Mouse (Mus musculus) midbrain, embryonic 14.5 days (tissue): ENCODE results near the gene Rtf2. TPM values are rescaled to one million over a fixed set of nuclear protein-coding genes. Genes with fewer than 3 reads are reported as not detected.

Experiments used
- ATAC-seq: fragments of 200-750 bp; cut with Nextera tagmentation; 2 replicates; pipeline ENCODE4 v1.8.0; 2017; ENCODE audit warnings: moderate number of reproducible peaks, moderate library complexity; ENCODE audit not compliant: low FRiP score, low TSS enrichment
- DNase-seq: peaks from one replicate; pipeline ENCODE4 v3.0.0-alpha.2; 2015
- H3K27ac ChIP-seq: fragments of 300-500 bp; sonication (generic); replicated peaks from 2 replicates; pipeline ENCODE4 v1.5.1; 2014; ENCODE audit warnings: mild to moderate bottlenecking, low read depth, low read length, moderate library complexity
- H3K27me3 ChIP-seq: fragments of 300-500 bp; sonication (generic); 2 replicates; pipeline ENCODE4 v1.6.1; 2014; ENCODE audit warnings: low read length, control low read depth, mixed read lengths; ENCODE audit not compliant: control insufficient read depth, insufficient read depth
- H3K36me3 ChIP-seq: fragments of 300-500 bp; sonication (generic); 2 replicates; pipeline ENCODE4 v1.6.1; 2014; ENCODE audit warnings: low read length, control low read depth; ENCODE audit not compliant: control insufficient read depth, insufficient read depth
- H3K4me1 ChIP-seq: fragments of 300-500 bp; sonication (generic); 2 replicates; pipeline ENCODE4 v1.6.1; 2014; ENCODE audit warnings: mild to moderate bottlenecking, antibody characterized with exemption, low read length, control low read depth; ENCODE audit not compliant: control insufficient read depth, insufficient read depth
- H3K4me2 ChIP-seq: fragments of 300-500 bp; sonication (generic); 2 replicates; pipeline ENCODE4 v1.6.1; 2014; ENCODE audit warnings: mild to moderate bottlenecking, low read length, moderate library complexity
- H3K4me3 ChIP-seq: fragments of 300-500 bp; sonication (generic); replicated peaks from 2 replicates; pipeline ENCODE4 v1.5.1; 2014; ENCODE audit warnings: low read depth, low read length
- H3K9ac ChIP-seq: fragments of 300-500 bp; sonication (generic); replicated peaks from 2 replicates; pipeline ENCODE4 v1.6.1; 2014; ENCODE audit warnings: mild to moderate bottlenecking, low read length, moderate library complexity
- H3K9me3 ChIP-seq: fragments of 300-500 bp; sonication (generic); 2 replicates; pipeline ENCODE4 v1.6.1; 2016; ENCODE audit warnings: low read length, control low read depth, mixed read lengths; ENCODE audit not compliant: control insufficient read depth
- WGBS: fragments of 180-500 bp; shearing (Covaris S2); extraction: QIAGEN DNeasy Blood & Tissue Kit; methylation state at CpG from one replicate; pipeline ENCODE4 v1.1.7; 2014; 5-methylcytosine and 5-hydroxymethylcytosine counted together
- polyA plus RNA-seq: library from polyadenylated mRNA; unstranded; fragments of >200 nt; fragmentation: Nextera tagmentation; extraction: Ambion mirVana; gene quantifications from 2 replicates; pipeline ENCODE4 v1.2.1, GENCODE M21; 2014

The Rtf2 gene
- 87.2 and 101 TPM in 2 replicates for polyA plus RNA-seq

DNA sequence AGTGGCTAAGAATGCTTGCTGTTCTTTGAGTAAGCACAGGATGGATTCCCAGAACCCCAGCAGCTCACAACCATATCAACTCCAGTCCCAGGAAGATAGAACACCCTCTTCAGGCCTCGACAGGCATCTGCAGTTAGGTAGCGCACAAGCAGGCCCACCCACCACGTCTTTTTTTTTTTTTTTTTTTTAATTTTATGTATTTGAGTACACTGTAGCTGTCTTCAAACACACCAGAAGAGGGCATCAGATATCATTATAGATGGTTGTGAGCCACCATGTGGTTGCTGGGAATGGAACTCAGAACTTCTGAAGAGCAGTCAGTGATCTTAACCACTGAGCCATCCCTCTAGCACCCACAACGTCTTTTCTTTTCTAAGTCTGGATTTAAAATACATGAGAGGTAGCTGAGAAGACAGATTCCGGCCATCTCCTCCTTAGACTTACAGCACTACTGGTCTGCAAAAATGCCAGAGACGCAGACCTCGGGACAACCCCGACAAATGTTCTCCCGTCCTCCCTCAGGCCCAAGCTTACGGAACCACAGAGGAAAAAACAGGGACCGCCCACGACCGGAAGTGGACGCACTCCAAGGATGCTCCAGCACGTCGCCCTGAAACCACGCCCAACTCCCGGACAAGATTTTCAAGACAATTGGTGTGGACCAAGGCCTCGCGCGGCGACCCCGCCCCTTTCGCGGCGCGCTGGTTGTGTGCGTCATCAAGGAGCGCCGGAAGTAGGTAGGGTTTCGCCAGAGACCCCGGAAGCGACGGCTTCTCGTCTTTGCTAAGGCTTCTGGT lies at the start of gene Rtf2:
Rtf2 (plus strand) TSS at position 714 of the 797 bp plus-strand sequence.
- ATAC-seq (peak; percentile 98), DNase-seq (peak; percentile 99)
- no peaks in the 10 kb centered on the region for H3K9me3 ChIP-seq
- H3K27ac ChIP-seq, result peak within 1 kb of the TSS; percentile 75
- 2% methylated on average over 35 of the region's 35 CpGs for WGBS
- peaks cover 5% of the 10 kb centered on the region for H3K36me3 ChIP-seq
- peak within 1 kb of the TSS; percentile 90 for H3K4me2 ChIP-seq
- peak within 1 kb of the TSS; percentile 65 for H3K9ac ChIP-seq
- no peaks in the 10 kb centered on the region for H3K27me3 ChIP-seq
- H3K4me3 ChIP-seq, result peak within 1 kb of the TSS; percentile 73
- H3K4me1 ChIP-seq, result peaks cover 19% of the 10 kb centered on the region

GRCm38 (mm10) chr2:172392041-172392521 lies 48.3 kb upstream of the Rtf2 start:
- Histone ChIP-seq H3K9ac (no peak overlapping the region), H3K9me3 (no peaks in the 10 kb centered on the region), H3K4me3 (no peak overlapping the region), H3K4me2 (no peak overlapping the region), H3K36me3 (no peaks in the 10 kb centered on the region), H3K27me3 (no peaks in the 10 kb centered on the region), H3K4me1 (no peaks in the 10 kb centered on the region), H3K27ac (no peak overlapping the region)
- DNase-seq, result no peak
- ATAC-seq, result no peak
- 82% methylated on average over 10 of the region's 10 CpGs for WGBS

- DNase-seq (no peak), ATAC-seq (no peak)
- Histone ChIP-seq H3K36me3 (no peaks in the 10 kb centered on the region), H3K4me2 (no peak within 1 kb of the TSS), H3K27ac (no peak within 1 kb of the TSS), H3K4me3 (no peak within 1 kb of the TSS), H3K9me3 (no peaks in the 10 kb centered on the region), H3K4me1 (no peaks in the 10 kb centered on the region), H3K27me3 (no peaks in the 10 kb centered on the region), H3K9ac (no peak within 1 kb of the TSS)
- 45% methylated on average over 13 of the region's 13 CpGs for WGBS
Measured at GRCm38 (mm10) chr2:172393391-172394051, 46.8 kb upstream of the Rtf2 start, which contains the start of gene Cass4. Gene Cass4, plus strand, starts transcription at chr2:172393794.

DNA sequence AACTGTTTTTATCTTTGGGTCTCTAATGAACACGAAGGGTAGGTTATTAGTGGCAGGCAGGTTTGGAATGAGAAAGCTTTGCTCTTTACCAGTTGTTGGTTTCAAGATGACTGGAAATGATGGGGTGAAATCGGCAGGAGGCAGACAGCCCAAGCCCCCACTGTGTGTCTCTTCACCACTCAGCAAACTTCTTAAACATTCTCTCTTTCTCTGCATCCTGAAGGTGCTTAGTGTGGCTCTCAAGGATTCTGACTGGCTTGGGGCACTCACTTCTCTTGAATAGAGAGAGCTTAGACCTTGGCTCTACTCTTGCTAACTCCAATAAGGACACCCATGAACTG lies 46.3 kb upstream of the Rtf2 start:
- WGBS, result 75% methylated on average over 2 of the region's 2 CpGs
- no peak overlapping the region for H3K4me2 ChIP-seq
- no peak overlapping the region for H3K4me3 ChIP-seq
- no peaks in the 10 kb centered on the region for H3K4me1 ChIP-seq
- ATAC-seq (no peak), DNase-seq (no peak)
- no peaks in the 10 kb centered on the region for H3K9me3 ChIP-seq
- no peak overlapping the region for H3K27ac ChIP-seq
- no peaks in the 10 kb centered on the region for H3K27me3 ChIP-seq
- no peaks in the 10 kb centered on the region for H3K36me3 ChIP-seq
- H3K9ac ChIP-seq, result no peak overlapping the region

- H3K4me3 ChIP-seq, result no peak overlapping the region
- DNase-seq (no peak), ATAC-seq (no peak)
- H3K4me1 ChIP-seq, result no peaks in the 10 kb centered on the region
- H3K9me3 ChIP-seq, result no peaks in the 10 kb centered on the region
- 68% methylated on average over 4 of the region's 4 CpGs for WGBS
- no peak overlapping the region for H3K9ac ChIP-seq
- H3K4me2 ChIP-seq, result no peak overlapping the region
- H3K27me3 ChIP-seq, result no peaks in the 10 kb centered on the region
- H3K27ac ChIP-seq, result no peak overlapping the region
- no peaks in the 10 kb centered on the region for H3K36me3 ChIP-seq
Measured at GRCm38 (mm10) chr2:172394671-172395070, 45.7 kb upstream of the Rtf2 start.

DNA sequence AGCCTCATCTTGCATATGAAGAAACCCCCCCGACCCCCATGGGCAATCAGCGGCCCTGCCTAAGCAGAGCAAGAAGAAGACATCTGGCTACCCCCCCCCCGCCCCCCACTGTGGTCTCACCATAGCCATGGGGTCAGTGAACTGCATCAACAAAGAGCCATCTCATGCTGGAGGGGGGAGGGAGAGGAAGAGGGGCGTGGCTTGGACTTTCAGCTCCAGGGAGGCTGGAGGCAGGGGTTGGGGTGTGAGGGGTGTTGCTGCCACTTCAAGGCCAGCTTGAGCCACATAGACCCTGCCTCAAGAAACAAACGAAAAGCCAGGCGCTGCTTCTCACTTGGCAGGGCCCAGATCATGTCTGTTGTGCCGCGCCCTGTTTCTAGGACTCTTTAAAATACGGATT lies 44.4 kb upstream of the Rtf2 start:
- 38% methylated on average over 9 of the region's 9 CpGs for WGBS
- no peak for ATAC-seq
- no peaks in the 10 kb centered on the region for H3K9me3 ChIP-seq

DNA sequence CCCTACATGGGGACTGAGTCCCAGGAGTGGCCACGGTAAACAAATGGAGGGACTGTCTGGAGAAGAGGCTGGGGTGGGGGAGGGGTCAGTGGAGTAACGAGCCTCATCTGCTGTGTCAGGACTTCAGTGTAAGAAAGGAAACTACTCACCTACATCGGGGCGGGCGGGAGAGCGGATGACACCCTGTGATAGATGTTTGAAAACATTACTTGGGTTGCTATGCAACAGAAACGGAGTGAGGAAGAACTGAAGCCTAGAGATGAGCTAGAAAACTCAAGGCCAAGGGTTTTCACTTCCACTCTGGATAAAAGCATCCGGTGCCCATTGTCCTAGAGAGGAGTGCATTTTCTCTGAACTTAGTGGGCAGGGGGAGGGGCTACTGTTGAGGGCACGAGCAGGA lies 40.5 kb upstream of the Rtf2 start:
- WGBS, result 29% methylated on average over 9 of the region's 9 CpGs
- Histone ChIP-seq H3K4me2 (no peak overlapping the region), H3K9me3 (no peaks in the 10 kb centered on the region), H3K27ac (no peak overlapping the region), H3K9ac (no peak overlapping the region), H3K4me1 (no peaks in the 10 kb centered on the region), H3K36me3 (no peaks in the 10 kb centered on the region), H3K4me3 (no peak overlapping the region), H3K27me3 (no peaks in the 10 kb centered on the region)
- ATAC-seq (no peak), DNase-seq (peak; percentile 14)

More for the DNA sequence above, 44.4 kb upstream of the Rtf2 start:
- no peak for DNase-seq
- no peak overlapping the region for H3K9ac ChIP-seq
- no peak overlapping the region for H3K4me3 ChIP-seq
- no peaks in the 10 kb centered on the region for H3K4me1 ChIP-seq
- no peaks in the 10 kb centered on the region for H3K36me3 ChIP-seq
- no peak overlapping the region for H3K27ac ChIP-seq
- H3K27me3 ChIP-seq, result no peaks in the 10 kb centered on the region
- no peak overlapping the region for H3K4me2 ChIP-seq

DNA sequence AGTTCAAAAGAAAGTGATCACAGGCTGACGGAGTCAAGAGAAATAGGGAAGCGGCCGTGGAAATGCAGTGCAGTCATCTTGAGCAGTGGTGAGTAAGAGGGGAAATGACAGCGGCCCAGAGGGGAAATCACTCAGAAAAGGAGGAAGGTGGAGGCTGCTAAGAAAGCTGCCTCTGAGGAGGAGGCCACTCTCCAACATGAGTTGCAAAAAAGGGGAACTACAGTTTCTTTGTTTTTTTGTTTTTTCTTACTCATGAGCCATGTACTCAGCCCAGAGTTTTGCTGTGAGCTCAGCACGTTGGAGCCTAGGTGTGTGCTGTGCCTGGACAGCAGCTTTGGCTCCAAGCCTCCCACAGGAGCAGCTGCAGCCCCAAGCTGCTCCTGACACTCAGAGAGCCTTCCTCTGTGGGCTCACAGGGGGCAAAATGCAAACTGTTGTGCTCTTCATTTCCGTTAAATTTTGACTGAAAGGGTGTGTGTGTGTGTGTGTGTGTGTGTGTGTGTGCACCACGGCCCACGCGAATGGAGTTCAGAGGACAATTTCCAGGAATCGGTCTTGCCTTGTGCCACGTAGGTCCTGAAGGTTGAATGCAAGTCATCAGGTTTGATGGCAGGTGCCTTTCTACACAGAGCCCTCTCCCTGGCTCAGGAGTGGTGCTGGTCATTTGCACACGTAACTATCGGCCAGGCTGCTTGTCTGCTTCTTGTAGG lies 39.1 kb upstream of the Rtf2 start:
- H3K36me3 ChIP-seq, result no peaks in the 10 kb centered on the region
- no peaks in the 10 kb centered on the region for H3K27me3 ChIP-seq
- DNase-seq, result no peak
- 76% methylated on average over 13 of the region's 13 CpGs for WGBS
- H3K4me2 ChIP-seq, result no peak overlapping the region
- H3K4me3 ChIP-seq, result no peak overlapping the region
- H3K27ac ChIP-seq, result no peak overlapping the region
- H3K9ac ChIP-seq, result no peak overlapping the region
- H3K4me1 ChIP-seq, result no peaks in the 10 kb centered on the region
- no peaks in the 10 kb centered on the region for H3K9me3 ChIP-seq
- ATAC-seq, result no peak
